Comparison of ENCODE assay signal across 8 mouse cellular contexts in the genomic region with DNA sequence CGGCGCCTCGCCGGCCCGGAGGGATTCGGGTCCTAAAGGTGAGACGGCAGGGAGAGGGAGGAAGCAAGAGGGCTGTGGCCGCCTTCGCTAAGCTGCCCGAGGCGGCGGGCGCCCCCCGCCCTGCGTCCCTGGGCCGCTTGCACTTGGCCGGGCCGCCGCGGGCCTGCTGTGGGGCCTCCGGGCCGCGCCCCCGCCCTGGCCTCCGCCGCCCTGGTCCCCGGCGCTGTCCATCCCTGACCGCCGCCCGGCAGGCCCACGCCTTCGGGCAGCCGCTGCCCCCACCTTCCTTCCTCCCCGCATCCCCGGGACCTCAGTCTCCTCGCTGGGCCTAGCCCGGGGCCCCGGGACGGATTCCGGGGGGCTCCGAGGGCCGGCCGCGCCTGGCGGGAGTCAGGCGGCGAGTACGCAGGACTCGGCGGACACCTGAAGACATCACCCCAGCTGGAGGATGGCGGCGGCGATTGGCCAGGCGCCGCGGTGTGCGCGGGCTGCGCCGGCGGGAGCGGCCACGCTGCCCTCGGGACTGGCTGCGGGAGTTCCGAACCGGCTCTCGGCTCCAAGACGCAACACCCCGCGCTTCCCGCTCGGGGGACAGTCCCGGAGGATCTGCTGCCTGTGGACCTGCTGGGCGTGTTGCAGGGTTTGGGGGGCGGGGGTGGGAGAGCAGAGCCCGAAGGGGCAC. TPM values are rescaled to one million over a fixed set of nuclear protein-coding genes. Genes with fewer than 3 reads are reported as not detected.
DNase-seq lines count a peak whose midpoint lies in the region; ATAC-seq and TF ChIP-seq lines count a peak whose summit lies in the region.

No protein-coding gene starts in this region.

- H3K4me2 ChIP-seq in liver, embryonic 16.5 days (ENCODE audit: low read depth, low read length), result peak overlapping the region; percentile 66
- peak overlapping the region; percentile 91 for H3K4me2 ChIP-seq in neural tube, embryonic 13.5 days

- peak; percentile 28 for DNase-seq in 416B (ENCODE audit: low read depth)
- DNase-seq in NIH3T3 (ENCODE audit: low read depth), result peak; percentile 66
- DNase-seq in kidney, postnatal 25 days, result peak; percentile 36 to 73
- DNase-seq in thymus, postnatal 4 days, result peak; percentile 48

- H3K36me3 ChIP-seq in liver, embryonic 16.5 days (ENCODE audit: control insufficient read depth, insufficient read depth), result no peaks in the 10 kb centered on the region; the same call in 1 of the 2 replicates
- no peaks in the 10 kb centered on the region for H3K36me3 ChIP-seq in neural tube, embryonic 13.5 days

- no peak for TF ChIP-seq CTCF in cortical plate, adult 2 months (IDR thresholded peaks at IDR 0.05; ENCODE audit: extremely low read depth, insufficient read depth, low read length)

- H3K27ac ChIP-seq in cortical plate, adult 2 months (ENCODE audit: insufficient read depth, low read length), result peak overlapping the region; percentile 45; the same call in 1 of the 2 replicates
- peak overlapping the region; percentile 94 for H3K27ac ChIP-seq in liver, embryonic 16.5 days (ENCODE audit: low read length)
- peak overlapping the region; percentile 79 for H3K27ac ChIP-seq in neural tube, embryonic 13.5 days (replicated peaks)

- peak; percentile 44 for ATAC-seq in granulocyte monocyte progenitor cell, adult 5-6 weeks (replicated peaks; ENCODE audit: poor library complexity, severe bottlenecking)
- ATAC-seq in liver, embryonic 16.5 days (ENCODE audit: low read depth), result peak; percentile 50
- ATAC-seq in neural tube, embryonic 13.5 days (ENCODE audit: low read depth), result peak; percentile 84

- H3K4me1 ChIP-seq in cortical plate, adult 2 months (ENCODE audit: control insufficient read depth, insufficient read depth, low read length), result peaks cover 8% of the 10 kb centered on the region
- peaks cover 40% of the 10 kb centered on the region for H3K4me1 ChIP-seq in liver, embryonic 16.5 days (ENCODE audit: control insufficient read depth, low read depth, low read length)
- H3K4me1 ChIP-seq in neural tube, embryonic 13.5 days (replicated peaks), result peaks cover 22% of the 10 kb centered on the region

- peak overlapping the region; percentile 50 for H3K4me3 ChIP-seq in cortical plate, adult 2 months (ENCODE audit: insufficient read depth, low read length)
- H3K4me3 ChIP-seq in liver, embryonic 16.5 days (ENCODE audit: low read depth, low read length), result peak overlapping the region; percentile 99
- peak overlapping the region; percentile 84 for H3K4me3 ChIP-seq in neural tube, embryonic 13.5 days

- H3K9me3 ChIP-seq in liver, embryonic 16.5 days (replicated peaks; ENCODE audit: control insufficient read depth, low read length), result no peaks in the 10 kb centered on the region
- H3K9me3 ChIP-seq in neural tube, embryonic 13.5 days, result no peaks in the 10 kb centered on the region

- no peaks in the 10 kb centered on the region for H3K27me3 ChIP-seq in liver, embryonic 16.5 days (ENCODE audit: control insufficient read depth, insufficient read depth, low read depth, low read length)
- no peaks in the 10 kb centered on the region for H3K27me3 ChIP-seq in neural tube, embryonic 13.5 days

- under 1% methylated on average over 73 of the region's 78 CpGs for WGBS in liver, embryonic 16.5 days (ENCODE audit: insufficient replicate concordance)
- WGBS in neural tube, embryonic 13.5 days, result under 1% methylated on average over 67 of the region's 78 CpGs

- peak overlapping the region; percentile 99 for H3K9ac ChIP-seq in liver, embryonic 16.5 days (ENCODE audit: low read depth, low read length)
- peak overlapping the region; percentile 96 for H3K9ac ChIP-seq in neural tube, embryonic 13.5 days

- no peak for TF ChIP-seq POLR2A in cortical plate, adult 2 months (IDR thresholded peaks at IDR 0.05; ENCODE audit: extremely low read depth, insufficient read depth, low read length)

RNA-seq across cellular contexts. Expression of gene Phlpp2, which starts 0.5 kb away (rescaled TPM):
- polyA plus RNA-seq in cortical plate, adult 2 months (2012; rRNA removed), result 23.5 and 24.8 TPM in 2 replicates
- total RNA-seq in granulocyte monocyte progenitor cell, adult 5-6 weeks (2014; fragmentation: Nextera tagmentation), result 7.6 and 12.6 TPM in 2 replicates
- 8.8 and 9.6 TPM in 2 replicates for total RNA-seq in granulocyte monocyte progenitor cell, adult 5-6 weeks (2017)
- polyA plus RNA-seq in liver, embryonic 16.5 days (2015; fragmentation: Nextera tagmentation; extraction: Ambion mirVana), result 3.3 and 3.4 TPM in 2 replicates
- polyA plus RNA-seq in neural tube, embryonic 13.5 days (2015; fragmentation: Nextera tagmentation; extraction: Ambion mirVana), result 3.3 and 3.8 TPM in 2 replicates

Comparison
In these comparisons a context has a peak if more than half of its experiments do, and no peak if none do; other contexts are left out.
1. Peak in every context shown above with its lines: DNase-seq, ATAC-seq, H3K4me3 ChIP-seq and H3K27ac ChIP-seq.